Mouse (Mus musculus) c-Kit-positive CD71-positive TER-119-negative erythroid progenitor cells, embryonic 14.5 days (primary cell): ENCODE data around the gene Rab10.
A peak's percentile ranks its signal among the peaks of the same experiment; 100 is the strongest.

ENCODE experiments used
- DNase-seq: peaks from one replicate; pipeline ENCODE4 v3.0.0-alpha.2; 2013; ENCODE audit warnings: low read depth

The Rab10 gene

DNA sequence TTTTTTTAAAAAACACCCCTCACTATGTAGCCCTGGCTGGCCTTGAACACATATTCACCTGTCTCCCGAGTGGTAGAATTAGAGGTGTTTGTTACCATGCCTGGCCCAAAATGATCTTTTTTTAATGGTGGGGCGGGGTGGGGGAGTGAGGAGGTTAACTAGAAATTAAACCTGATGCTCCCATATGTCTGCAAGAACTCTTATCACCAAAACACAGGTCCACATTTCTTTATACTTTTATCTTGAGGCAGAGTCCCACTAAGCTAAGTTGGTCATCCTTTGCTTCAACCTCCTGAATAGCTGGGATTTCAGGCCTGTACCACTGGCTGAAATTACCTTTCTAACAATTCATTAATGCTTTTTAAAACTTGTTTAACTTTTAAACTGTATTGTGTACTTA lies 13.7 kb downstream of the Rab10 start:
- DNase-seq: peak; percentile 63

DNA sequence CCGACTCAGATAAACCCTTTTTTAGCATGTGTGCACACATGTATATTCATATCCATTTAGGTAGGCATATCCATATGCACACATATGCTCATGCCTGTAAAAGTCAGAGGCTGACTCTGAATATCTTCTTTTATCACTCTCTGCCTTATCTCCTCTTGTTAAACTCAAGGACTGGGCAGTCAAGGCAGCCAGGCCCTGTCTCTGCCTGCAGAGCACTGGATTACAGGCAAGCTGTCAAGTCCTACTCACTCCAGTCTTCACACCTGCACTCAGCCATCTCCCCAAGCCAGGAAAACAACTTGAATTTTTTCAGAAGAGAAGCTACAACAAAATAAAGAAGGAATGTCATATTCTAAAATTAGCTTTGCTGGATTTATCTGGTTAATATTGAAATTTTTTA lies 17.9 kb downstream of the Rab10 start:
- DNase-seq: no peak

DNA sequence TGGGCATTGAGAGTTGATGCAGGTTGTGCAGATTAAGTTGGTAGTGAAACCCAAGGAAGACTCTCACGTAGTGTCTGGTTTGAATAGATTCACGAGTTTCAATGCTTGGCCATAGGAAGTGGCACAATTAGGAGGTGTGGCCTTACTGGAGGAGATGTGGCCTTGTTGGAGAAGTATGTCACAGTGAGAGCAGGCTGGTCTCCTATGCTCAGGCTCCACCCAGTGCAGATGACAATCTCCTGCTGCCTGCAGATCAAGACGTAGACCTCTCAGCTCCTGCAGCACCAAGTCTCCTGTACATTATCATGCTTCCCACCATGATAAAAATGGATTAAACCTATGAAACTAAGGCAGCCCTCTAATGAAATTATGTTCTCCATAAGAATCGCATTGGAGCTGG lies 18.7 kb downstream of the Rab10 start:
- DNase-seq: no peak

DNA sequence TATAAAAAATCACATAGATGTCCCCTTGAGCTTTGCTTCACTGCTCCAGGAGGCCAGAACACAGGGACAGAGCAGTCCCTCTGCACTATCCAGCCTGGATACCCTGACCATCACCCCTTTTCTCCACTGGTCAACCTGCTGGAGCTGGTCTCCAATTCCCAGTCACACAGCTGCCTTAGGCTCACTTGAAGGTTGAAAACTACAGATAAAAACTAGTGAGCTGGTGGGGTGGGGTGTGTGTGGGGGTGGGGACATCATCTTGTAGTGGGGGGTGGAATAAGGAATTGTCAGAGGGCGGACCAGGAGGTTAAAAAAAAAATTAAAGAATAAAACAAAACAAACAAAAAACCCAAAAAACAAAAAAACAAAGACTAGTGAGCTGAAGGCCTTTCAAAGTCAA lies 21.3 kb downstream of the Rab10 start:
- no peak for DNase-seq

DNA sequence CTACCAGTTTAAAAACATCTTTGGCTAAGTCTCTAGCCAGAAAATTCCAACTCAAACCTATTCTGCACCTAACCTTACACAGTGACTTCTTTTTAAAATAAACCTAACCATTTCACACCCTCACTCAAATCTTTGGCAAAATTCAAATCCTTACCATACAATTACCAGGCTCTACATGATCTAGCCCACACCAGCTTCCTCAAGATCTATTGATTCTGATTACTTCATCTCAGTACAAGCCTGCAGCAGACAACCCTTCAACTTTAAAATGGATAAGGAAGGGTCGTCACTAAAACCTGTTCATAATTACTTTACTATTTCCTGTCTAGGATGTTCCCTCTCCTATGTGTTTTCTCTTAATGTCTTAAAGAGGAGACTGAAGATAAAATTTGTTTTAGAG lies 23.9 kb downstream of the Rab10 start:
- DNase-seq: no peak

DNA sequence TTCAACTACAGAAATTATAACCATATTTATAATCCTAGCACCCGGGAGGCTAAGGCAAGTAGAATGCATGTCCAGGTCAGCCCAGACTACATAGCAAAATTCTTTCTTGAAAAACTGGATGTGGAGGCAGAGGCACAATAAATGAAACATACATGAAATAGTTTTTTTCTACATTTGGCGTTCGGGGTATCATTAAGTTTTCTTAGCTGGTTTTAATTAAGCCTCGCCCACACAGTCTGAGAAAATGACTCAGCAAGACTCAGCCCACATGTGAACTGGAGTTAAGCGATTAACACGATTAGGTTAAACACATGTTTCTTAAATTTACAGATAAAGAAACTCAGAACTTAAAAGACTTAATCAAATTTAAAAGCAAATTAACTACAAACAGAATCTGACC lies 24.4 kb downstream of the Rab10 start:
- DNase-seq: peak; percentile 83

DNA sequence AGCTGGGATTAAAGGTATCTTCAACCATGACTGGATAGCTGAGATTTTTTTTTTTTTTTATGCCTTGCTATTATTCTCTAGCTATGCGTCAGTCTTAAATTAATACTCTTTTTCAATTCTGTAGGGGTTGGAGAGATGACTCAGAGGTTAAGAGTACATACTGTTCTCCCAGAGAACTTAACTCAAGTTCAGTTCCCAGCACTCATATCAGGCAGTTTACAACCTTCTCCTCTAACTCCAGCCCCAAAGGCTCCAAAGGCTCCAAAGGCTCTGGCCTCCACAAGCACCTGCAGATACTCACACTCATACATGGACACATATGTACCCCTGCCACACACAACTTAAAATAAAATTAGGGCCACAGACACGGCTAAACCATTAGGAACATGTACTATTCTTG lies 25.3 kb downstream of the Rab10 start:
- DNase-seq: no peak

DNA sequence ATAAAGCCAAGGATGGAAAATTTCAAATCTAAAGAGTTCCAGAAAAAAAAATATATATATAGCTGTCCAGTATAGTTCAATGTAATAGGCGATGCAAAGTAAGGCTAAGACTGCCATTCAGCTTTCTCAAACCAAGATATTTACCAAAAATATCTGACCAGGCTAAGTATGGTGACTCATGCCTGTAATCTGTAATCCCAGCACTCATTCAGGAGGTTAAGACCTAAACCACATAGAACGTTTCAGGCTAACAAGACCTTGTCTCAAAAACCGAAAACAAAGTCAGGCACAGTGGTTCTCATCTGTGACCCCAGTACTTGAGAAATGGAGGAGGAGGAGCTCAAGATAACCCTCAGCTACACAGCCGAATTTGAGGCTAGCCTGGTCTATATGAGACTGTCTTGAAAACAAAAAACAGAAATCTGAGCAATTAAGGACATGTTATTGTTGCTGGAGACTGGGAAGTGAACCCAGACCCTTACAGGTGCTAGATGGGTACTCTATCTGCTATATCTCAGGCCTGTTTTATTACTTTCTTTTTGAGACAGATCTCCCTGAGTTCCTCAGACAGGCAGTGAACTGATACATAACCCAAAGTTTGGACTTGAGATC lies 25.8 kb downstream of the Rab10 start:
- no peak for DNase-seq

DNA sequence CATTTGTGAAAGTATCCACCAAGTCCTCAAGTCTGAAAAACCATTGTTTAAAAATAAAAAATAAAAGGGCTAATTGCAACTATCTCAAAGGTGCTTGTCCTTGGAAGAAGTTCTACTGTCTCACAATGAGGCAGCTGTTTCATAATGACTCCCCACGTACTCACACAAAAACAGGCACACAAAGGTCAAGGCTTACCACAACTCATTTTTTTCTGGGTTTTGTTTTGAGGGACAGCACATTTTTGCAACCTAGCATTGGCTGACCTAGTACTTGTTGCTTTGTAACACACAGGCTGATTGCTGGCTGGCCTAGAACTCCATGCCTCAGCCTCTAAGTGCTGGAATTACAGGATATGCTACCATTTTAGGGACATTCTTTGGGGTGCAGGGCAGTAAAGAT lies 26.8 kb downstream of the Rab10 start:
- DNase-seq: no peak

DNA sequence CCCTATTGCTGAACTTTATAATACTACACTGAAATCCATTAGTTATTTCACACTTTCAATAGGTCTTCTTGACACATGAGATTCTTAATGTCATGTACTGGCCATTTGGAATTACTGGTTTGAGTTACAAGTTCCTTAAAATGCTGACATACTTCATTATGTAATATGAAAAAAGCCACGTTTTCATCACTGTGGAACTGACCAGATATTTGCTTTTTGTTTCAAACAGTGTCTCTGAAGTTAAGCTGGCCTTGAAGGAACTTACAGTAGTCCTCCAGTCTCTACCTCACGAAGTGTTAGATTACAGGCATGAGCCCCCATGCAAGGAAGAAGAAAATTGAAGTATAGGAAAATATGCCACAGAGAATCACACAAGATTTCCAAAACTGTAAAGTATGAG lies 27.2 kb downstream of the Rab10 start:
- DNase-seq: no peak

DNA sequence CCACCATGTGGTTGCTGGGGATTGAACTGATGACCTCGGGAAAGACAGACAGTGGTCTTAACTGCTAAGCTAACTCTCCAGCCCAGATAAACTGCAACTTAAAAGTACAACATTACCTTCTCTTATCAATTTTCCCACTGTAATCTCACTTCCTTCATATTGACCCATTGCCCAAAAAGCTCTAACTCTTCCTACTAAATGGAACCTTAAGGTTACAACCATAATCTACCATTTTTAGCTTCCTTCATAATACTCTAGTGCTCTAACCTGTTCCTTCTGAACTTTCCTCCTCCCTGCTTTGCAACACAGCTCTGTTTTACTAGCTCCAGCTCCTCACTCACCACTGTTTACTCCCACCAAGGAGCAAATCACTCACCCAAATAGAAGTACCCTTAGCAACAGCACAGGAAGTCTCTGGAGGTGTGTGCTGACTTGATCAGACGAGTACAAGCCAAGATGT lies 30.9 kb downstream of the Rab10 start:
- DNase-seq: no peak

DNA sequence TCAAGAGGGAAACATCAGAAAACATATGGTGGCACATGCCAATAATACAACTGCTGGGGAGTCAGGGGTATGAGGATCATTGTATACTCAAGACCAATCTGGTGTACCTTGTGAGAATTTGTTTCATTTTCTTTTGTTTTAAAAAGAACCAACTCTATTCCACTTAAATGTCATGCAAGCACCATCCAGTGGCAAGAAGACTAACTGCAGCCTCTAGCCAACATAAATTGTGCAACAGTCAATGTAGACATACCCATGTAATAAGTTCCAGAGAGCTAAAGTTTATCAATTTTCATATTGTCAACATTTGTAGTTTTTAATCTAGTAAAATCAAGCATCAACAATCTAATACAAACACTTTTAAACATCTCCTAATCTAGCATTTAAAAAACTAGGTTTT lies 39.0 kb downstream of the Rab10 start:
- no peak for DNase-seq

DNA sequence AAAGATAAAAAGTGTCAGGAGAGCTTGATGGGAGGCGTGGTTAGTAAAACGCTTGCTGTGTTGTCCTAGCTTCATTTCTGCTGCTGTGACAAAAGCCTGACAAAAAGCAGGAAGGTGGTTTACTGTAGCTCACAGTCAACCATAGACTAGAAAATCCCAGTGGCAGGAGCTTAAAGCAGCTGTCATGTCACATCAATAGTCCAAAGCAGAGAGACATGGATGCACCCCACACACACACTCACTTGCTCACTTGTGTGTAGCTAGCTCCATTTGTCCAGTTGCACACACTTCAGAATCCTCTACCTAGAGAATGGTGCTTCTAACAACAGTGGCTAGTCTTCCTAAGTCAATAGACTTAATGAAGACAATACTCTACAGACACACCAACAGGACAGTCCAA lies 42.4 kb downstream of the Rab10 start:
- no peak for DNase-seq

DNA sequence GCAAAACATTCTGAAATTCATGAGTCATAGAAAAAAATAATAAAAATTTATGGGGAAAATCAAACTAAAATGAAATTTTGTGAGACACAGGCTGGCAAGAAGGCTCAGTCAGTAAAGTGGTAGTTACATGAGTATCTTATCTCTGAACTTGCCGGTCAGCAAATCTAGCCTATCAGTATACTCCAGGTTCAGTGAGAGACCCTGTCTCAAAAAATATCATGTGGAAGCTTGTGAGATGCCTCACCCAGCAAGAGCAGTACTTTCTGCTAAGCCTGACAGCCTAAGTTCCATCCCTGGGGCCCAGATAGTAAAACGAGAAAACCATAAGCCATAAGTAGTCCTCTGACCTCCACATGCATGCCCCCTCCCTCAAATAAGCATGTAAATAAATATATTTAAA lies 44.6 kb downstream of the Rab10 start:
- DNase-seq: no peak

DNA sequence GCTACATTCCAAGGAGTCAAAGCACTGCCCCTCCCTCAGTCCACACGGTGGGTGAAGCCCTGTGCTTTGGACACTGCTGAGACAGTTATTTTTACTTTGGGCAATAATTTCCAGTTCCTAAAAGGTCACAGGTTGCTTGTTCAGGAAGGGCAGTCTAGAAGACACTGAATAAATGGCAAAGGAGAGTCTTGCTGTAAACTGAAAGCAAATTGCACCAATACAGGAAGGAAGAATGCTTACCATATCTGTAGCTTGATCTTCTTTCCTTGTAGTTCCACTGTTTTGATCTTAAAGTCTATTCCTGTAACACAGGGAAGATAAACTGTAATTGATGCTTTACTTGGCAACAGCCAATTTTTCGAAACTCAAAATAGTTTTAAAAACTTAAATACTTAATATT lies 45.3 kb downstream of the Rab10 start:
- DNase-seq: no peak

DNA sequence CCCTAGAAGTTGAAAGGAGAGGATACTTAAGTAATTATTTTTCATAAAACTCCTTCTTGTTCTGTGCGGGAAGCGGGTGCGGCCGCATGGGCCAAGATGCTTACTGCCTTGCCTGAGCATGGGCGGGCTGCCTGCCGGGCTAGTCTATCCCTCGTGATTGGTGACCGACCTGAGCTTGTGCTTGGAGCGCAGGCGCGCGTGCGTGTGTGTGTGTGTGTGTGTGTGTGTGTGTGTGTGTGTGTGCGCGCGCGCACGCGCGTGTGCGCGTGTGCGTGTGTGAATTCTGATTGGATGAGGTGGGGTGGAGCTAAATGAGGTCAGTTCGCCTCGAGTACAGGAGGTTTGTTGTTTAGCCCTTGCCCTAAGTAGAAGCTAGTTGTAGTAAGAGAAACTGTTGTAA lies 48.2 kb downstream of the Rab10 start:
- no peak for DNase-seq

DNA sequence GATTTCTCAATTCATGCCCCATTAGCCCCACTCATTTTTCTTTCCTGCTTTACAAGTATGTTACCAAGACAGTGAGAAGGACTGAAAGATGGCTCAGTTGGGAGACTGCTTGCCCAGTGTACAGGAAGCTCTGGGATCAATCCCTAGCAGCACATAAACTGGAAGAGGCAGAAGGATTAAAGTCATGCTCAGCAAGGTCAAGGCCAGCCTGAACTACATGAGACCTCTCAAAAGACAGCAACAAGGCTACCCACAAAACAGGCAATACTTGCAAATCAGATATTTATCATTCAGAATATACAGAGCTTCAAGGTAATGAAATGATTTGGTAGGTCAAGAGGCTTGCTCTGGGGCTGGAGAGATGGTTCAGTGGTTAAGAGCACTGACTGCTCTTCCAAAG lies 53.8 kb downstream of the Rab10 start:
- DNase-seq: no peak

DNA sequence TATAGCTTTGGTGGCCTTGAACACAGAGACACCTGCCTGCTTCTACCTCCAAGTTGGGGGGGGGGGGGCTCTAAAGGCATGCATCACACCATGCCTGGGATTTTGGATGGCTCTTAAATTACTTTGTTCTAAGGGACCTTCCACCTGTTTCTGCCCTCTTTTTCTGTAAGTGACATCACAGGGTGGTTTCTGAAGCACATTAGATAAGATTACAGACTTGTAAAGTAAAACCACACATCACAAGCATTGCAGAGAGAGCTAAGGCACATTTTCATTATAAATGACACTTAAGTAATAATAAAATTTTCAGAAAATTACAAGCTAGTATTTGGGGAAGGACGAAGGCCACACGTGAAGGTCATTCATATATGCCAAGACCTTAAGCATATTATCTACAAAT lies 54.3 kb downstream of the Rab10 start:
- peak; percentile 46 for DNase-seq

DNA sequence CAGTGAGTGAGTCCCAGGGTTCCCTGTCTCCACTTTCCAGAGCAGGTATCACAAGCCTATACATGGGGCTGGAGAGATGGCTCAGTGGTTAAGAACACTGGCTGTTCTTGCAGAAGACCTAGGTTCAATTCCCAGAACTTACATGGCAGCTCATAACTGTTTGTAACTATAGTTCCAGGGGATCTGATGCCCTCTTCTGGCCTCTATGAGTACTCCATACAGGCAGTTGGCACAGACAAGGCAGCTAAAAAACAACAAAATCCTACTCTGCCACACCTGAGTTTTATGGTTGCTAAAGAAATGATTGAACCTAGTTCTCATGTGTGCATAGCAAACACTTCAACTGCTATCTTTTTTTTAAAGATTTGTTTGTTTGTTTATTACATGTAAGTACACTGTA lies 56.2 kb downstream of the Rab10 start:
- no peak for DNase-seq

DNA sequence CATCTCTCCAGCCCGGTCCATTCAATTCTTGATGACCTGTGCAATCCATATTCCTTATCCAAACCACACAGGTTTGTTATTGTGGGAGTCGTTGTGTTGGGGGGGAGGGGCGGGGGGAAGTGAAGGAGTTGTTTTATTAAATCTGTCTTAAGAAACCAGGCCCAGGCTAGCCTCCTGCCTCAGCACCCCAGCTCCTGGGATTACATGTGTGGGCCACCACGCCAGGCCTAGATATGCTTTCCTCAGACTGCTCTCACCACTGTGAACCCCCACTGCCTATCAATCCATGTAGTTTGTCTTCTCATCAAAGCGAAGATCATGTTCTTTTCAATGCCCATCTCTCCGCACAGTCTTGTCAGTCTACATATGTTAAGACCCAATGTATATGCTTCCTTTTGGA lies 63.7 kb downstream of the Rab10 start:
- DNase-seq: no peak

DNA sequence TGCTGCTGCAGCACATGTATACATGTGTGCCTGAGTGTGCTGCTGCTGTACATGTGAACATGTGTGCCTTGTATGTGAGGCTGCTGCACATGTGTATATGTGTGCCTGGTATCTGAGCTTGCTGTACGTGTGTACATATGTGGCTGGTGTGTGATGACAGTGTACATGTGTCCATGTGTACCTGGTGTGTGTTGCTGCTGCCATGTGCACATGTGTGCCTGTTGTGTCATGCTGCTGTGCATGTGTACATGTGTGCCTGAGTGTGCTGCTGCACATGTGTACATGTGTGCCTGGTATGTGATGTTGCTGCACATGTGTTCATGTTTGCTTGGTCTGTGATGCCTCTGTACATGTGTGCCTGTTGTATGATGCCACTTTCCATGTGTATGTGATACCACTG lies 70.2 kb downstream of the Rab10 start:
- DNase-seq: no peak

DNA sequence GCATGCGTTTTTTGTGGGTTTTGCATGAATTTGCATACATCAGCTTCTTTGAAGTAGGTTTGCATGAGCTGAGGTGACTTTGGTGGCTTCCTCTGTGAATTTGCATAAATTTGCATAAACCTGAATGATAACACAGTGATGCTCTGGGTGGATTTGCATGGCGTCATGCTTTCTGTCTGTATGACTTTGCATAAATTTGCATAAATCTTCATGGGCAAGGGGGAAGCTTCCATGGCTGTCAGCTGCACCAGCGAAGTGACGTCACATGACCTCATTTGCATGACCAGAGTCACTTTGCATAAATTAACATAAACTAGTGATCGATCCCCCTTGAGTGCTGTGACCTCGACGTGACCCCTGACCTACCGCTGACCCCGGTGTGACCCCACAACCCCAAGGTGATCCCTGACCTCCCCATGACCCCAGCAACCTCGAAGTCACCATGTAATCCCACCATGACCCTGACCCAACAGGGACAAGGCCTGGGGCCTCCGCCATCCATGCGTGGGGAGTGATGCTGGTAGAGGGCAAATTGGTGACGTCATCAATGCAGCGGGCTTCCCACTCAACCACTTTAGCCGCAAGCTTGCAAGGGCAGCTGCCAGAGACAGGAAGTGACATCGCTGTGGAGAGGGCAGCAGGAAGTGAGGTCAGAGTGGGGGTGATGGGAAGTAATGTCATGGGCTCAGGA lies 71.3 kb downstream of the Rab10 start:
- no peak for DNase-seq

DNA sequence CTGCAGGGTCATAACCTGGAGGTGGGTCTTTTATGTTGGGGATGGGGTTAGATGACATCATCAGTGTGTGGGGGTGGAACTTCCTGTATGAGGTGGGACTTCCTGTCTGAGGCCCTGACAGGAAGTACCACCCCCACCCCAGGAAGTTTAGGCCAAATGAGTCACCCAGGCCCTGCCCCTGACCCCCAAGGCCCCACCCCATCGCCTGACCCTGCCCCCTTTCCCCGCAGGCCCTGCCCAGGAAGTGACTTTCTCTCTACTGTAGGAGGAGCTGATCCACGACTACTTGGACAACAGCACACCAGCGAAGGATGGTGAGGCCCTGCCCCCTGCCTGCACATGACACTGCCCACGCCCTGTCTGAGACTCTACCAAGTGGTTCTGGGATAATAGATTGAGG lies 72.0 kb downstream of the Rab10 start:
- no peak for DNase-seq
